Mouse (Mus musculus): ENCODE results near the gene 1700019N19Rik.

DNA sequence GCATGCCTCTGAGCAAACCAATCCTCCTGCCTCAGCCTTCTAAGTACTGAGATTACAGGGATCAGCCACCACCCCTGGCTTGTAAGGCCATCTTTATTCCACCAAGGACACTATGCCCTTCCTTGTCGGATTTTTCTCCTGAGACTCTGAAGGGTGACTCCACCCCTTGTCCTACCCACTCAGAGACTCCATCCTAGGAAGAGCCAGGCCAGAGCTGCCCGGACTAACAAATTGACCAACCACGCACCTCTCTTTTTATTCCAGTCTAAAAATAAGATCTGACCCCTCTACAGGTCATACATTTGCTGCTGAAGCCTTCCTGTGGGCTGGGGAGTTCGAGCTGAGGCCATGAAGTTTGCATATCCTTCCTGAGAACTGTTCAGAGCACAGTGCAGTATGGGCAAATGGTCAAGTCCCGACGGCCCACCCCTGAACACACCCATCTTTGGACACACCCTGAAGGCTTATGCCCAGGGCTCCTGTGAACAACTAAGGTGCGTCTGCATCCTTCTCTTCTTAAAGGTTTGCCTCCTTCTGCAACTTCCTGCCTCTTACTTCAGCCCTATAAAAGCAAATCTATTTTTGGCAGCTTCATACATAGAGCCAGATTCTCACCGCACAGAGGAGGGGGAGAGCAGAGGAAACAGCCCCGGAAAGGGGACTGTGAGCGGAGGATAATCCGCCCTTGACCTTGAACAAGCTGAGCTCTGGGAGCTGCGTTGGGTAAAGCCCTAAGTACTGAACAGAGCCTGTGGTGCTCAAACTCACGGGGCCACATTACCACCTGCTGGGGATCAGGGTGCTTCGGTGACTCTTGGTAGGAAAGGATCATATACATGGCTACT, 24.5 kb upstream of the 1700019N19Rik start:
- TF ChIP-seq CTCF (conservative IDR thresholded peaks at IDR 0.05; ENCODE audit: low read length) (no peak), NANOG (IDR thresholded peaks at IDR 0.05; ENCODE audit: borderline replicate concordance, low read length) (no peak), POU5F1 (IDR thresholded peaks at IDR 0.05; ENCODE audit: borderline replicate concordance, low read length) (no peak)
